8 mouse cellular contexts compared by ENCODE assay signal in the genomic region with DNA sequence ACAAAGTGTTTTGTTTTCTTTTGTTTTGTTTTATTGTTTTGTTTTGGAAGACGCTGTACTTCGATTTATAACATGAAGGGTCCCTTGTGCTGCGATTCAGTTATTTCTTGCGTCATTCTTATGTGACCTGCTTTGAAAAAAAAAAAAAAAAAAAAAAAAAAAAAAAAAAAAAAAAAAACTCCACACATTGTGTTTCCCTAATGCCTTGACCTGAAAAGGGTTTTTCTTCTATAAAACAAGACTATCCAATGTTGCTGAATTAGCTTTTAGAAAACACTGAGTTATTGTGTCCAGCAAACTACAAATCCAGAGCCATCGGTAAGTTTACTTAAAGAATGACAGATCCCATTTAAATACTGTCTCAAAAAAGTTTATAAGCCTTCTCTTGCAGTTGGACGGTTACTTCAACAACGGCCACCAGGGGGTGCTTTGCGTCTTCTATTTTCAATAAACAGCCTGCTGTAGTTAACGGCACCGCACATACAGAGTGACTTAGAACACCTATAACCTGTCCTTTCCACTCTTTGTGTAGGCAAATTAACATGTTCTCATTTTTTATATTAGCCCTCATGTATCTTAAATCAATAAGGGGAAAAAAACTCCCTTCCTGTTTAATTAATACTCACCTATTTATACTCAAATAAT.
DNase-seq lines count a peak whose midpoint lies in the region; ATAC-seq lines count a peak whose summit lies in the region.

No protein-coding gene starts in this region.

- H3K4me2 ChIP-seq in lung, embryonic 16.5 days (ENCODE audit: low read depth, low read length): no peak overlapping the region

- intact Hi-C loops in heart, postnatal 10 days (cut with DNase I): loop anchor here (1.0 to 10.0 kb wide), 5 partner anchors 120 to 757 kb away; no protein-coding TSS in a partner anchor

- WGBS in embryonic facial prominence, embryonic 10.5 days: 16% methylated on average over 10 of the region's 10 CpGs
- 11% methylated on average over 10 of the region's 10 CpGs for WGBS in lung, embryonic 16.5 days

- H3K4me3 ChIP-seq in embryonic facial prominence, embryonic 10.5 days: no peak overlapping the region
- no peak overlapping the region for H3K4me3 ChIP-seq in lung, embryonic 16.5 days (ENCODE audit: low read length)

- no peaks in the 10 kb centered on the region for H3K27me3 ChIP-seq in embryonic facial prominence, embryonic 10.5 days (replicated peaks; ENCODE audit: low read depth, poor library complexity, severe bottlenecking)
- no peaks in the 10 kb centered on the region for H3K27me3 ChIP-seq in lung, embryonic 16.5 days (ENCODE audit: control insufficient read depth, insufficient read depth, low read depth, low read length)

- no peaks in the 10 kb centered on the region for H3K9me3 ChIP-seq in embryonic facial prominence, embryonic 10.5 days
- no peaks in the 10 kb centered on the region for H3K9me3 ChIP-seq in lung, embryonic 16.5 days (ENCODE audit: control insufficient read depth, low read length)

- peak; percentile 48 for DNase-seq in adrenal gland, adult 8-10 months
- peak; percentile 86 for DNase-seq in embryonic facial prominence, embryonic 10.5 days (ENCODE audit: low spot score)
- DNase-seq in heart, postnatal 10 days: peak; percentile 85 to 91
- DNase-seq in layer of hippocampus, adult 18-20 months (ENCODE audit: low spot score in 2 of 2): peak; percentile 70 to 92
- DNase-seq in retina, adult 2 months (ENCODE audit: low read depth, low spot score): peak; percentile 46
- DNase-seq in thymus, postnatal 4 days: peak; percentile 93

- H3K36me3 ChIP-seq in embryonic facial prominence, embryonic 10.5 days (replicated peaks): no peaks in the 10 kb centered on the region
- no peaks in the 10 kb centered on the region for H3K36me3 ChIP-seq in lung, embryonic 16.5 days (ENCODE audit: control insufficient read depth, insufficient read depth, low read length)

- no peaks in the 10 kb centered on the region for H3K4me1 ChIP-seq in embryonic facial prominence, embryonic 10.5 days
- 0 out of 2 replicates have a peak, but pooled peaks cover 4% of the 10 kb centered on the region for H3K4me1 ChIP-seq in lung, embryonic 16.5 days (replicated peaks; ENCODE audit: control insufficient read depth, insufficient read depth, low read length)

- peak; percentile 50 for ATAC-seq in CD4-positive, CD25-positive, alpha-beta regulatory T cell, adult 4 months
- ATAC-seq in lung, embryonic 16.5 days (ENCODE audit: low read depth): 0 out of 2 replicates have a peak, but pooled peaks have one; percentile 29

- H3K27ac ChIP-seq in embryonic facial prominence, embryonic 10.5 days (replicated peaks): no peak overlapping the region
- H3K27ac ChIP-seq in lung, embryonic 16.5 days (ENCODE audit: low read length): no peak overlapping the region

- H3K9ac ChIP-seq in lung, embryonic 16.5 days (ENCODE audit: low read length): no peak overlapping the region
